Mouse (Mus musculus) MEL (cell line): ENCODE data around the gene Cir1. TPM values are rescaled to one million over a fixed set of nuclear protein-coding genes. Genes with fewer than 3 reads are reported as not detected.

Source experiments
- DNase-seq: peaks from one replicate; pipeline ENCODE4 v3.0.0; 2011; ENCODE audit warnings: low read depth, low spot score
- H3K27ac ChIP-seq: 2 replicates; pipeline ENCODE4 v1.5.1; 2012; ENCODE audit warnings: low read depth, mild to moderate bottlenecking, control low read depth, low read length, moderate library complexity; ENCODE audit not compliant: control insufficient read depth
- H3K27me3 ChIP-seq, 2 experiments: fragments of 150-350 bp in 1 of 2; sonication (generic) in 1 of 2; 2 replicates each; pipeline ENCODE4 v1.6.1; 2012; ENCODE audit warnings: low read length in 2 of 2, mild to moderate bottlenecking in 2 of 2, improper control_type of control experiment in 1 of 2, moderate library complexity in 1 of 2; ENCODE audit not compliant: insufficient read depth in 2 of 2, control insufficient read depth in 1 of 2
- H3K36me3 ChIP-seq, 2 experiments: 2 replicates each; pipeline ENCODE4 v1.6.1; 2012 to 2014; ENCODE audit warnings: low read length in 2 of 2, improper control_type of control experiment in 1 of 2, inconsistent platforms in 1 of 2, mild to moderate bottlenecking in 1 of 2; ENCODE audit not compliant: insufficient read depth in 2 of 2, control insufficient read depth in 1 of 2
- H3K4me1 ChIP-seq, 2 experiments: fragments of 150-350 bp in 1 of 2; sonication (generic) in 1 of 2; 2 replicates each; pipeline ENCODE4 v1.6.1; 2012; ENCODE audit warnings: low read length in 2 of 2, improper control_type of control experiment in 1 of 2, mild to moderate bottlenecking in 1 of 2; ENCODE audit not compliant: insufficient read depth in 2 of 2, control insufficient read depth in 1 of 2
- H3K4me3 ChIP-seq, 2 experiments: fragments of 150-350 bp in 1 of 2; sonication (generic) in 1 of 2; 2 replicates each; pipeline ENCODE4 v1.5.1; 2012; ENCODE audit warnings: low read depth in 2 of 2, low read length in 2 of 2, mild to moderate bottlenecking in 2 of 2, moderate library complexity in 2 of 2, control low read depth in 1 of 2, improper control_type of control experiment in 1 of 2; ENCODE audit not compliant: control insufficient read depth in 1 of 2, insufficient read depth in 1 of 2
- H3K79me2 ChIP-seq: 2 replicates; pipeline ENCODE4 v1.6.1; 2012; ENCODE audit warnings: mild to moderate bottlenecking, low read length, moderate library complexity; ENCODE audit not compliant: control insufficient read depth, poor library complexity, insufficient read depth
- H3K9ac ChIP-seq: 2 replicates; pipeline ENCODE4 v1.6.1; 2012; ENCODE audit warnings: low read depth, mild to moderate bottlenecking, control low read depth, low read length, moderate library complexity; ENCODE audit not compliant: control insufficient read depth, poor library complexity, severe bottlenecking
- H3K9me3 ChIP-seq: fragments of 150-350 bp; sonication (generic); replicated peaks from 2 replicates; pipeline ENCODE4 v1.6.1; 2012; ENCODE audit warnings: mild to moderate bottlenecking, low read length, improper control_type of control experiment, moderate library complexity; ENCODE audit not compliant: insufficient read depth
- CTCF ChIP-seq, 3 experiments: IDR thresholded peaks in 2 of 3; conservative IDR thresholded peaks in 1 of 3; 2 replicates each; pipeline ENCODE4 v1.5.1; 2011 to 2012; ENCODE audit warnings: low read length in 3 of 3, low read depth in 2 of 3, mild to moderate bottlenecking in 2 of 3, improper control_type of control experiment in 1 of 3, inconsistent platforms in 1 of 3, mixed read lengths in 1 of 3, moderate library complexity in 1 of 3; ENCODE audit not compliant: control insufficient read depth in 1 of 3, insufficient read depth in 1 of 3, poor library complexity in 1 of 3, severe bottlenecking in 1 of 3
- EP300 ChIP-seq, 2 experiments: IDR thresholded peaks; 2 replicates each; pipeline ENCODE4 v1.6.1; 2011; ENCODE audit warnings: improper control_type of control experiment in 2 of 2, low read length in 2 of 2, low read depth in 1 of 2, mild to moderate bottlenecking in 1 of 2
- ETS1 ChIP-seq: IDR thresholded peaks from 2 replicates; pipeline ENCODE4 v1.6.1; 2012; ENCODE audit warnings: low read depth, mild to moderate bottlenecking, inconsistent platforms, low read length, improper control_type of control experiment, moderate library complexity
- GATA1 ChIP-seq: IDR thresholded peaks from 2 replicates; pipeline ENCODE4 v1.6.1; 2011; ENCODE audit warnings: low read depth, low read length, improper control_type of control experiment
- MEF2A ChIP-seq: IDR thresholded peaks from 2 replicates; pipeline ENCODE4 v1.6.1; 2014; ENCODE audit warnings: low read depth, mild to moderate bottlenecking, inconsistent platforms, low read length, improper control_type of control experiment; ENCODE audit not compliant: poor library complexity, insufficient replicate concordance, severe bottlenecking; ENCODE audit errors: extremely low read depth
- MYB ChIP-seq: IDR thresholded peaks from 2 replicates; pipeline ENCODE4 v1.6.1; 2011; ENCODE audit warnings: mild to moderate bottlenecking, low read depth, low read length, improper control_type of control experiment
- MYC ChIP-seq: IDR thresholded peaks from 2 replicates; pipeline ENCODE4 v1.6.1; 2011; ENCODE audit warnings: low read depth, mild to moderate bottlenecking, low read length, improper control_type of control experiment, moderate library complexity
- RAD21 ChIP-seq: IDR thresholded peaks from 2 replicates; pipeline ENCODE4 v1.6.1; 2011; ENCODE audit warnings: mild to moderate bottlenecking, low read depth, low read length, improper control_type of control experiment
- RCOR1 ChIP-seq: IDR thresholded peaks from 2 replicates; pipeline ENCODE4 v1.6.1; 2012; ENCODE audit warnings: low read depth, mild to moderate bottlenecking, inconsistent platforms, low read length, improper control_type of control experiment
- SMC3 ChIP-seq: IDR thresholded peaks from 2 replicates; pipeline ENCODE4 v1.6.1; 2011; ENCODE audit warnings: low read depth, low read length, improper control_type of control experiment
- TBP ChIP-seq: IDR thresholded peaks from 2 replicates; pipeline ENCODE4 v1.8.0; 2011; ENCODE audit warnings: low read depth, low read length, improper control_type of control experiment
- TCF12 ChIP-seq: IDR thresholded peaks from 2 replicates; pipeline ENCODE4 v1.6.1; 2014; ENCODE audit warnings: low read depth, mild to moderate bottlenecking, inconsistent platforms, low read length, improper control_type of control experiment, moderate library complexity
- polyA plus RNA-seq, 2 experiments: library from polyadenylated mRNA; stranded (reverse) in 1 of 2; unstranded in 1 of 2; fragments of >175 nt in 1 of 2; fragments of >200 nt in 1 of 2; gene quantifications; 2 replicates each; pipeline versions ENCODE4 v1.2.1 to v1.2.4; 2012; ENCODE audit warnings: low replicate concordance in 2 of 2, low read depth in 1 of 2; ENCODE audit not compliant: insufficient read length in 2 of 2, insufficient read depth in 1 of 2, missing spikeins in 1 of 2
- total RNA-seq: library from RNA; depleted of rRNA; stranded (reverse); fragments of 300-350 nt; gene quantifications from 2 replicates; pipeline ENCODE4 v1.2.3, GENCODE M21; 2012

Cir1 gene
- total and polyA plus RNA-seq, 3 experiments, result 3.4 to 7.7 TPM; not detected in 1

DNA sequence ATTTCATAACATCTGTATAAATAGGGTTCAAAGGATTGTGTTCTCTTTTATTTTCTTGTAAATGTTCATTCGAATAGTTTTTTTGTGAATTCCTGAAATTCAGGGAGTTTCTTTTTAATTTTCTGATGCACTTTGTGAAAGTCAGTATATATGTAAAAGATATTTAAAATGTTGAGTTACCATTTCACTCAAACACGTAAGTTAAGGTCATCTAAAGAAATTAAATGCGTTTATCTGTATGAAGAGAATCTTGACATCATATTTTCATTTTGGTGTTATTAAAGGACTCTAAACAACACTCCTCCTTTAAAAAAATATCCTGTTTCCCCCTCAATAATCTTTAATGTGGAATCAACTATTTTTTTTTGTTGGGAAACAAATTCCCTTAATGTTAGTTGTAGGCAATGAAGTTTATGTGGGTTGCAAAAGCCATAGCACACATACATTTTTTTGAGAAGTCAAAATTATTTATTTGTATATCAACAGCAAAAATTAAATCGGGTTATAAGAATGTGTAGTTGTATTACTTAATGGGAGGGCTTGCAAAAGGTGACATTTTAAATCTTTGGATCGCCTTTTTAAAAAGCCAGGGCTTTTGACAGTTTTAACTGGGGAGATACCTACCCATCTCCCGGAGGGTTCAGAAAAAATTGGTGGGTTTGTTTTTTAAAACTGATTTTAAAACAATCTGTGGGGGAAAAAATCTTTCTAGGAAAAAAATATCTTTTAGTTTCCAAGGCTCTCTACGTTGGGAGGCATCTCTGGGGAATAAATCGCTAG is 37.0 kb downstream of the Cir1 start:
- no peak for TF ChIP-seq GATA1
- TF ChIP-seq RCOR1, result no peak
- Histone ChIP-seq H3K27ac (no peak overlapping the region), H3K4me3 (no peak overlapping the region), H3K79me2 (no peaks in the 10 kb centered on the region), H3K4me1 (no peaks in the 10 kb centered on the region), H3K27me3 (no peaks in the 10 kb centered on the region), H3K9me3 (no peaks in the 10 kb centered on the region), H3K36me3 (0 out of 4 replicates have a peak, but pooled peaks cover 0 to 2% of the 10 kb centered on the region in 2 experiments), H3K9ac (no peak overlapping the region)
- DNase-seq, result no peak

DNA sequence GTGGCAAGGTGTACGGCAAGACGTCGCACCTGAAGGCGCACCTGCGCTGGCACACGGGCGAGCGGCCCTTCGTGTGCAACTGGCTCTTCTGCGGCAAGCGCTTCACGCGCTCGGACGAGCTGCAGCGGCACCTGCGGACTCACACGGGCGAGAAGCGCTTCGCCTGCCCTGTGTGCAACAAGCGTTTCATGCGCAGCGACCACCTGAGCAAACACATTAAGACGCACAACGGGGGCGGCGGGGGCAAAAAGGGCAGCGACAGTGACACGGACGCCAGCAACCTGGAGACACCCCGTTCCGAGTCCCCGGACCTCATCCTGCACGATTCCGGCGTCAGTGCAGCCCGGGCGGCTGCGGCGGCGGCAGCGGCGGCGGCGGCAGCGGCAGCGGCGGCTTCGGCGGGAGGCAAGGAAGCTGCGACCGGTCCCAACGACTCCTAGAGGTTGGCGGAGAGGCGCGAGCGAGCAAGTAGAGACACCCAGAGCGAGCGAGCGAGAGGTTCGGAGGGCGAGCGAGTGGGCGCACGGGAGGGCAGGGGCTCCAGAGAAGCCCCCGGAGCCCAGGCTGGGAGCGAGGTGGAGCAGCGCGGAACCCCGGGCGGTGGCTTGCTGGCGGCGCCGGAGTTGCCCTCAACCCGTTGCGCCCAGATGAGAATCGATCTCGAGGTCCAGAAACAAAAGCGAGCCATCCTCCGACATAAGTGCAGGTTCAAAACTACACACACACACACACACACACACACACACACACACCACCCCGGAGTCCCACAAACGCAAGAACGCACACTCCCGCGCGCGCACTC is 38.2 kb downstream of the Cir1 start:
- H3K27me3 ChIP-seq, result no peaks in the 10 kb centered on the region
- H3K9ac ChIP-seq, result no peak overlapping the region
- H3K79me2 ChIP-seq, result no peaks in the 10 kb centered on the region
- DNase-seq, result no peak
- H3K27ac ChIP-seq, result no peak overlapping the region
- no peaks in the 10 kb centered on the region for H3K4me1 ChIP-seq
- no peaks in the 10 kb centered on the region for H3K36me3 ChIP-seq
- H3K9me3 ChIP-seq, result no peaks in the 10 kb centered on the region
- no peak overlapping the region for H3K4me3 ChIP-seq
- TF ChIP-seq EP300 (IDR thresholded peaks at IDR 0.05; ENCODE audit: low read depth in 1 of 2, low read length in 2 of 2) (no peak), SMC3 (no peak), GATA1 (no peak), CTCF (IDR thresholded peaks at IDR 0.05 in 2 of 3, conservative IDR thresholded peaks at IDR 0.05 in 1 of 3; ENCODE audit: control insufficient read depth in 1 of 3, insufficient read depth in 1 of 3, low read depth in 2 of 3, low read length in 3 of 3, poor library complexity in 1 of 3, severe bottlenecking in 1 of 3) (no peak), MEF2A (no peak), MYC (no peak), ETS1 (no peak), MYB (no peak), TCF12 (no peak), TBP (no peak), RAD21 (no peak)
